Mouse (Mus musculus) heart, adult 11 months (tissue): ENCODE results near the gene Inpp4b.
A peak's percentile ranks its signal among the peaks of the same experiment; 100 is the strongest.
"Not testable (repeated sequence)": the region's sequence is repeated elsewhere in the genome, so short reads cannot be mapped to it uniquely, and the experiment has no call there.

Source experiments
- DNase-seq: peaks from one replicate; pipeline ENCODE4 v3.0.0; 2022

The Inpp4b gene

DNA sequence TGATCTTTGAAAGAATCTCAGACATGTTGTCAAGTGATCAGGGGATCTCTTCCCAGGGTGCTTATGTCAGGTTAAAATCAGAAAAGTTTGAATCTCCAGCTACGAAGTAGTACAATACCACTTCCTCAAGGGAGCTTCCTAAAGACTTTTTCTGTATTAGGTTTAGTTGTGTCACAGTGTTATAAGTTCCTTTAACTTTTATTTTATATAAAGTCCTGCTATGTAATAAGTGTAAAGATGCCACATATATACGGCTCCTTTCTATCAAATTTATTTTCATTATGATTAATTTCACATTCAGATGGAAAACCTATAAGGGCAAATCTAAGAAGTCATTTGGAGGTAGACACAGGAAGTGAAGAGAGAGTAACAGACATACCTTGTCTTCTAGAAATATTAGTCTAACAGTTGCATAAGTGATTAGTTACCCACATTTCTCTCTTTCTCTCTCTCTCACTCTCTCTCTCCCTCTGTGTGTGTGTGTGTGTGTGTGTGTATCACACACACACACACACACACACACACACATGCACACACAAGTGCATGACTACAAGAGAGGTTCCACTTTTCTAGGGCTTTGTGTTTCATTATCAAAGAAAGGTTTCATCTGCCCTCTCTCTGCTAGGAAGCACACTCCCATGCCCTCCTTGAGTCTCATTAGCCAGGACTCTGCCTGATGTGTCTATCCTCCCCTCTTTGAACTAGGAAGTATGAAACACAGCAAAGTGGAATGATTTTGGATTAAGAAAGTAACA, 438.7 kb downstream of the Inpp4b start:
- no peak for DNase-seq

GRCm38 (mm10) chr8:81782781-81783180, 440.4 kb downstream of the Inpp4b start:
- DNase-seq, result no peak

DNA sequence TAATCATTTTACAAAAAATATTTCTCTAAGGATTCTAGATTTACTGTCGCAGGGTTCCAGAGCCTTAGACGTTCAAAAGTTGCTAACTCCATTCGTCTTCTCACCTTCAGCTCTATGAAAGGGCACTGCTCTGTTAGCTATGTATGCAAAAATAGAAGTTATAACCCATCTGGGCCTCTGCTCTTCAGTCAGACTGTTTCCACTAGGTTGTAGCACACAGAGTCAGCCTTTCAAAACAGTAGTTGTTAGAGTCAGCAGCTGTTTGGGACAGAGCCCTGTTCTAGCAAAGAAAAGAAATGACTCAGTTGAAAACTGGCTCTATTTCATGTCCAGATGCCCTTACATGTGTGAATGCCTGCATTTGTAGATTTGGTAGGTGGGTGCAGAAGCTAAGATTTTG, 442.4 kb downstream of the Inpp4b start:
- DNase-seq, result no peak

- no peak for DNase-seq
These were observed 446.1 kb downstream of the Inpp4b start for GRCm38 (mm10) chr8:81788498-81788897.

- no peak for DNase-seq
These were observed 450.3 kb downstream of the Inpp4b start for GRCm38 (mm10) chr8:81792649-81793048.

DNA sequence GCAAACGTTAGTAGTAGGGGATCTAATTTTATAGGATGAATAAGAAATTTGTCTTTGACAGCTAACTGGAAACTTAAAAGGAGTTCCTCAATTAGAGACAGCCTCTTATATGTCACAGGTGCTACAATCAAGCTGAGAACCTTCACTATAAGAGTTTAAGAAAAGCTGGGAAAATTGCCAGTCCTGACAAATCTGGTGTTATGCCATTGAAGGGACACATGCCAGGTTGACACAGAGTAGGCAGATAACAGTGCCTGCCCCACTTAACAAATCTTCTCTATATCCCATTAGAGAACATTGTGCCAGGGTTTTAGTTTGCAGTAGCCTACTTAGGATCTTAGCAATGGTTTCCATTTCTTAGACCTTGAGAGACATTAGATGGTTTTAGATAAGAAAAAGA, 456.1 kb downstream of the Inpp4b start:
- DNase-seq, result no peak

DNA sequence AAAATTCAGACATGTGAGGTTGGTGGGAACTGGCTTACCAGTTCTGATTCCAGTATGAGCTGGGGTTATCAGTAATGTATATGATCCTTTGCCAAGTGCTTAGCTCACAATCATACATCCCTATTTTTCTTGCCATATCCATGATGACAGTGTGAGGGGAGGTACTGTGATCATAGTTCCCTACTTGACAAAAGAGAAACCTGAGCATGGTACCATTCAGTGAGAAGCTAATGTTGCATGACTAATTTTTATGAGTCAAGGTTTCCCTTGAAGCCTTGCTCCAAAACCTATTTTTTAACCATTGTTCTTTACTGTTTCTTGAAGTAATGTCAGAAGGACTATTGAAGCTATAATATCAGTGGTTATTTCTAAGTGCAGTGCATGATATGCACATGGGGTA, 458.4 kb downstream of the Inpp4b start:
- DNase-seq, result no peak

DNA sequence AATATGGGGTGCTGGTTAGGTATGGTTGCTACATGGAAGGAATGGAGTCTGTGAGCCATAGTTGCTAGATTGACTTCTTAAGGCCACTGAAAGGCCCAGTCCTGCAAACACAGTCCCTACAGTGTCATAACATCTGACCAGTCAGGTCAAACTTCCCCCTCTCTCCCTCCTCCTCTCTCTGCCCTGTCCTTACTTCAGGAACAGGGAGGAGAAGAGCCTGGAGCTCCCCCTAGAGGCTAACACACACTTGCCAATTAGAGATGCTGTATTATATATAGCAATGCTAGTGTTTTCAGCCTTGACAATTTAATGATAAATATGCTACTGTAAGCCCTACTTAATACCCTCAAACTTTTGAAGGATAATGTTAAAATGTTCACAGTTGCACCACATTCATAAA, 464.4 kb downstream of the Inpp4b start:
- DNase-seq, result peak; percentile 95

GRCm38 (mm10) chr8:81807578-81807977, 465.2 kb downstream of the Inpp4b start:
- DNase-seq, result no peak

- no peak for DNase-seq
These were observed 466.1 kb downstream of the Inpp4b start for GRCm38 (mm10) chr8:81808406-81808805.

DNA sequence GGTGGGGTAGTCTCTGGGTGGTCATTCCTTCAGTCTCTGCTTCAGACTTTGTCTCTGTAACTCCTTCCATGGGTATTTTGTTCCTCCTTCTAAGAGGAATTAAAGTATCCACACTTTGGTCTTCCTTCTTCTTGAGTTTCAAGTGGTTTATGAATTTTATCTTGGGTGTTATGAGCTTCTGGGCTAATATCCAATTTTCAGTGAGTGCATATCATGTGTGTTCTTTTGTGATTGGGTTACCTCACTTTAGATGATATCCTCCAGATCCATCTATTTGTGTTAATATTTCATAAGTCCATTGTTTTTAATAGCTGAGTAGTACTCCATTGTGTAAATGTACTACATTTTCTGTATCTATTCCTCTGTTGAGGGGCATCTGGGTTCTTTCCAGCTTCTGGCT, 467.1 kb downstream of the Inpp4b start:
- DNase-seq, result not testable (repeated sequence)

GRCm38 (mm10) chr8:81812051-81812751, 469.8 kb downstream of the Inpp4b start:
- peak; percentile 89 for DNase-seq

- no peak for DNase-seq
These were observed 472.4 kb downstream of the Inpp4b start for GRCm38 (mm10) chr8:81814742-81815141.

DNA sequence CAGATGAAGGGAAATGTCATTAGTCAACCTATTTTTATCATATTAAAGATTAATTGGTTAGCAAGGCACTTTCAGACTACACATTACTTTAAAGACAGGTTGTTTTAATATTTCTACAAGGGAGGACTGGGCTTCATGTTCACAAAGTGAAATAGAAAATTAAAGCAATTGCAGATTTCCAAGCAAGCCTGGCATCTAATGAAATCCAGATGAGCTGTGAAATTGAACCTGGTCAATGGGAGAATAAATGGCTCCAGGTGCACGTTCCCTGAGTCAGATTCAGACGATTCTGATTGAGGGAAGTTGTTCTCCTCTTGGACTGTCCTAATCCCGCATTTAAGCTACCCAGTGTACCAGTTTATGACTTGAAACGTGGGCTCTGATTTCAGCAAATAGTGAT, 473.2 kb downstream of the Inpp4b start:
- no peak for DNase-seq

GRCm38 (mm10) chr8:81823121-81823520, 480.8 kb downstream of the Inpp4b start:
- DNase-seq, result no peak

GRCm38 (mm10) chr8:81824975-81825374, 482.6 kb downstream of the Inpp4b start:
- DNase-seq, result no peak

DNA sequence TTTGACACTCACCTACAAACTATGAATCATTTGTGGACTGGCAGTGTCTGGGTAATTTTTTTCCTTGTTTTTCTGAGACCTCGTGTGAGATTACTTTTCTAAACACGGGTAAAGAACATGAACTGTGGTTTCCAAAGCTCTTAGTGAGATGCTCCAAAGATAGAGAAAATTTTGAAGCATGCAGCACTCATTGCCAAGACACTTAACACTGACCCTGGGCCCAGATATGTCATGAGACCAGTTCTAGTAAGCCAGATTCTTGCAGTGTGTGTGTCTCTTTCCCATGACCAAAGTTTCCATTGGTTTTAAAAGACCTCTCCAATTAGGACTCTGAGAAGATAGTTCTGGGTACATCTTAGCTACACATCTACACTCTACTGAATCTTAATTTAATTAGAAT, 484.1 kb downstream of the Inpp4b start:
- DNase-seq, result no peak

DNA sequence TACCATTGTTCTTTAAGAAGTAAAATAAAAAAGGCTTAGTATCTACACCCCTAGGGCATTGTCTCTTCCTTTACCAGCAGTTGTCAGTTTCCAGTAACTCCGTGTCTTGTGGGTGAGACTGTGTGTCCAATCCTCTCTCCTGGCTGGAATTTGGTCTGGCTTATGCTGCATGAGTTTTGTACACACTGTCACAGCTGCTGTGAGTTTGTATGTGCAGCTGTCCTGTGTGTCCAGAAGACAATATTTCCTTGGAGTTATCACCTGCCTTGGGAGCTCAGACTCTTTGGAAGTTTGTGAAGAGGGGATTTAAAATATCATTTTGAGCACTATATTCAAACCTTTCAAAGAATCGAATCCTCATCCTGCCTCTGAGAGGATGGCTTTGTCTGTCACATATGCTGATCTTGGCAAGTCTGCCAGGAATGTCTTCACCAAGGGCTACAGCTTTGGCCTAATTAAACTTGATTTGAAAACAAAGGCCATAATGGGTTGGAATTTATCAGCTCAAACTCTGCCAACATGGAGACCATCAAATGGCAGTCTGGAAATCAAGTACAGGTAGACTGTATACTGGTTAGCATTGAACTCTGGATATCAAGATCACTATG, 485.1 kb downstream of the Inpp4b start:
- DNase-seq, result no peak

- DNase-seq, result no peak
These were observed 489.1 kb downstream of the Inpp4b start for GRCm38 (mm10) chr8:81831430-81831829.

DNA sequence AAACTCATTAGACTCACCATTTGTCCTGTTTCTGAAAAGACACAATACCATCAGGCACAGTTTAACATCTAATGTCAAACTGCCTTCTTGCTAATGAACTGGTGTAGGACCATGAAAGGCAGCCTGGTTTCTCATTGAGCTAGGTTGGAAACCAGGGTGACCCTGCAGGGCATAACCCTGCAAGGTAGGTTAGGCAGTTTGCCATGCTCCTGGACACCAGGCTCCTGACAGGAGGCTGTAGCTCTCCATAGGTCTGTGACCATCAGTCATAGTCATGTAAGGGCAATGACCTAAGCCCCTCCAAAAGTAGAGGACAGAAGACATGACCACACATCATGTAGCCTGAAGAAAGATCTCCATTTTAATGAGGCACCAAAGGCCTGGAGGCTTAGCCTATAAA, 491.5 kb downstream of the Inpp4b start:
- no peak for DNase-seq

GRCm38 (mm10) chr8:81840512-81840911, 498.2 kb downstream of the Inpp4b start:
- no peak for DNase-seq

- DNase-seq, result peak; percentile 14
These were observed 502.0 kb downstream of the Inpp4b start for GRCm38 (mm10) chr8:81844104-81844982.

DNA sequence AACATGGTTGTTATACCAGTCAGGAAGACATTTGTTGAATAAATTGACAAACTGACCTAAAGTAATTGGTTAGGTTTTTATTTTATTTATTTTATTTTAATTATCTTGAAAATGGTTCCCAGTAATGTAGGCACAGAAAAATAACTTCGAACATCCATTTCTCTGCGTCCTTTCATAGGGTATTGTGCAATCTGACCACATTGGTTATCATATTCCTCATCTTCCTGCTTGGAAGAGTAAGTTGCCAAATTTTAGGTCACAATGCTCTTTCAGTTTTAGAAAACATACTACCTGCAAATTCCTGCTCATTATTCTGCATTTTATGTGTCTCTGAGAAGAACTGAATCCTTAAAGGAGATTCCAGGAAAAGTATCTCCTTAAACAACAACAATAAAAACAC, 505.6 kb downstream of the Inpp4b start:
- DNase-seq, result no peak
